Mouse (Mus musculus) midbrain, embryonic 13.5 days (tissue): ENCODE results near the gene Zswim7. TPM values are rescaled to one million over a fixed set of nuclear protein-coding genes. Genes with fewer than 3 reads are reported as not detected.

Source experiments
- ATAC-seq: fragments of 200-750 bp; cut with Nextera tagmentation; 2 replicates; pipeline ENCODE4 v1.8.0; 2017; ENCODE audit warnings: mild to moderate bottlenecking, moderate TSS enrichment, moderate library complexity
- H3K27ac ChIP-seq: fragments of 300-500 bp; sonication (generic); 2 replicates; pipeline ENCODE4 v1.5.1; 2015; ENCODE audit warnings: inconsistent platforms, mild to moderate bottlenecking, moderate library complexity
- H3K27me3 ChIP-seq: fragments of 300-500 bp; sonication (generic); 2 replicates; pipeline ENCODE4 v1.6.1; 2015; ENCODE audit warnings: mild to moderate bottlenecking, inconsistent platforms
- H3K36me3 ChIP-seq: fragments of 300-500 bp; sonication (generic); 2 replicates; pipeline ENCODE4 v1.6.1; 2015; ENCODE audit warnings: mild to moderate bottlenecking, inconsistent platforms
- H3K4me1 ChIP-seq: fragments of 300-500 bp; sonication (generic); replicated peaks from 2 replicates; pipeline ENCODE4 v1.6.1; 2015; ENCODE audit warnings: inconsistent platforms
- H3K4me2 ChIP-seq: fragments of 300-500 bp; sonication (generic); replicated peaks from 2 replicates; pipeline ENCODE4 v1.6.1; 2015; ENCODE audit warnings: moderate library complexity, mild to moderate bottlenecking, inconsistent platforms
- H3K4me3 ChIP-seq: fragments of 300-500 bp; sonication (generic); replicated peaks from 2 replicates; pipeline ENCODE4 v1.5.1; 2015; ENCODE audit warnings: mild to moderate bottlenecking, inconsistent platforms
- H3K9ac ChIP-seq: fragments of 300-500 bp; sonication (generic); replicated peaks from 2 replicates; pipeline ENCODE4 v1.6.1; 2015; ENCODE audit warnings: mild to moderate bottlenecking, inconsistent platforms
- H3K9me3 ChIP-seq: fragments of 300-500 bp; sonication (generic); 2 replicates; pipeline ENCODE4 v1.6.1; 2016; ENCODE audit warnings: mild to moderate bottlenecking, inconsistent platforms
- WGBS: fragments of 180-500 bp; shearing (Covaris S2); methylation state at CpG from one replicate; pipeline ENCODE4 v1.1.7; 2015; 5-methylcytosine and 5-hydroxymethylcytosine counted together
- polyA plus RNA-seq: library from polyadenylated mRNA; unstranded; fragments of >200 nt; fragmentation: Nextera tagmentation; extraction: Ambion mirVana; gene quantifications from 2 replicates; pipeline ENCODE4 v1.2.1, GENCODE M21; 2015

Gene Zswim7
- polyA plus RNA-seq, 1 experiment from 2014 or later: 9.4 TPM

DNA sequence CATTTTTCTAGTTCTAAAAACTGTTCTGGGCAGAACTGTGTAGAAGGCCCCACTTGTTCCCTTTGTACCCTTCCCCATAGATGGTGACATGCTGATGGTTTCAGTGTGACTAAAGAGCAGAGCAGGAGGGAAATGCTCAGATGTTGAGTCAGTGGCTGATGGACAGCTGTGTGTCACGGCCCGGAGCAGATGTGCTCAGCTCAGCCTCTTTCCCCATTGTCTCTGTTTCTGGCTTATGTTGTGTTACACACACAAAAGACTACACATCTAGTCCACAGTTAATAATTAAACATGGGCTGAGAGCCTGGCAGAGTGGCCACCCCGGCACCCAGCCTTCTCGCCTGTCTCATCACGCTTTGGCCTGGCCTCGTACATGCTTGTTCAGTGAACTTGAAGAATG, 63.4 kb downstream of the Zswim7 start:
- Histone ChIP-seq H3K36me3 (peaks cover 2% of the 10 kb centered on the region; the same call in 1 of the 2 replicates), H3K27ac (no peak overlapping the region), H3K9me3 (no peaks in the 10 kb centered on the region), H3K27me3 (no peaks in the 10 kb centered on the region), H3K9ac (no peak overlapping the region), H3K4me3 (no peak overlapping the region), H3K4me2 (no peak overlapping the region), H3K4me1 (peaks cover 5% of the 10 kb centered on the region; the same call in 1 of the 2 replicates)
- ATAC-seq: no peak
- 68% methylated on average over 6 of the region's 6 CpGs for WGBS

Other genes with a start within 250 kb of the Zswim7 start
- 2.9 and 3.1 TPM in 2 replicates for gene Adora2b, start 32.4 kb downstream of the Zswim7 start, polyA plus RNA-seq
- gene Ttc19, start 98 bp upstream of the Zswim7 start, polyA plus RNA-seq: 31.7 and 38.2 TPM in 2 replicates
- gene Pigl, start 177.1 kb upstream of the Zswim7 start, polyA plus RNA-seq: 9.1 and 9.2 TPM in 2 replicates
- 150 and 174 TPM in 2 replicates for gene Ncor1, start 177.2 kb upstream of the Zswim7 start, polyA plus RNA-seq